Mouse (Mus musculus): ENCODE measurements around the gene Rab2b. TPM values are rescaled to one million over a fixed set of nuclear protein-coding genes. Genes with fewer than 3 reads are reported as not detected.

Gene Rab2b
- polyA plus RNA-seq, 1 experiment from 2014 or later = 33.7 TPM

DNA sequence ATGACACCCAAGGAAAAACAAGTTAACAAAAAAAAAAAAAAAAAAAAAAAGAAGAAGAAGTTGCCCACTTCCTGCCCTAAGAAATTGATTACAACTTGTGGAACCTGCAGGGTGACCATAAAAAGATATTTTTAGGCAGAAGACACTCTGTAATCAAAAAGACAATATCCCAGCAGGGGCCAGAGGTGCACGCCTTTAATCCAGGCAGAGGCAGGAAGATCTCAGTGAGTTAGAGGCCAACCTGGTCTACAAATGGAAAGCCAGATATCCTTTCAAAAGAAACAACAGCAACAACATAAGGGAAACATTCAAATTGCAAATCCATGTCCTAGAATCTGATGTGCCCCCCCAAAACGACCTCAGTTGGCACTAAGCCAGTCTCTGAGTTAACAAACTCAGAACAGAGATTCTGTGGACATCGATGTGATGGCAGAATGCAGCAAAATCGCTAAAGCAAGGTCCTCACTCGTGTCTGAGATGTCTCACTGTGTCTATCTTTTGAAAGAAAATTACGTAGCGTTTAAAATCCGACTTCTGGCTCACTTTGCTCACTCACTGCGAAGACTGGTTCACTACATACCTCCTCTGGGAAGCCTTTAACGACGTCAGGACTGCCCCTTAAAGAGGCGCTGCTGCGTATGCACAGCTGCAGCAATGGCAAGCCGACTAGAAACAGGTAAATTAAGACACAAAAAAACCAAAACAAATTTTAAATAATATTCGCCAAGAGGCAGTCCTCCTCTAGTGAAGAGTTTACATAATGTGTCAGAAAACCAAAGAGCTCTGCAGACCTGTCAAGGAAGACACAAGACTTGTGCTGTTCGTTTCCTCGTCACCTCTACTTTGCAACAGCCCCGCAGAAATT, 22.8 kb downstream of the Rab2b start:
- H3K9me3 ChIP-seq (replicated peaks) = no peaks in the 10 kb centered on the region
- no peak for ATAC-seq
- peak overlapping the region; percentile 95 for H3K27ac ChIP-seq
- H3K4me2 ChIP-seq = peak overlapping the region; percentile 74
- 0 out of 2 replicates have a peak, but pooled peaks cover 3% of the 10 kb centered on the region for H3K36me3 ChIP-seq (ENCODE audit: poor library complexity, severe bottlenecking)
- H3K27me3 ChIP-seq = no peaks in the 10 kb centered on the region
- H3K9ac ChIP-seq = peak overlapping the region; percentile 93
- whole genome bisulfite sequencing = 7% methylated on average over 18 of the region's 18 CpGs
- peaks cover 21% of the 10 kb centered on the region for H3K4me1 ChIP-seq
- peak overlapping the region; percentile 93 for H3K4me3 ChIP-seq

GRCm38 (mm10) chr14:52246129-52246528, 33.2 kb downstream of the Rab2b start:
- ATAC-seq = no peak
- WGBS = 83% methylated on average over 4 of the region's 4 CpGs
- H3K27ac ChIP-seq = no peak overlapping the region
- H3K4me3 ChIP-seq = no peak overlapping the region
- no peaks in the 10 kb centered on the region for H3K27me3 ChIP-seq
- no peak overlapping the region for H3K9ac ChIP-seq
- peaks cover 6% of the 10 kb centered on the region; the same call in 1 of the 2 replicates for H3K36me3 ChIP-seq (ENCODE audit: poor library complexity, severe bottlenecking)
- H3K4me2 ChIP-seq = no peak overlapping the region
- H3K9me3 ChIP-seq (replicated peaks) = no peaks in the 10 kb centered on the region
- H3K4me1 ChIP-seq = peaks cover 16% of the 10 kb centered on the region

DNA sequence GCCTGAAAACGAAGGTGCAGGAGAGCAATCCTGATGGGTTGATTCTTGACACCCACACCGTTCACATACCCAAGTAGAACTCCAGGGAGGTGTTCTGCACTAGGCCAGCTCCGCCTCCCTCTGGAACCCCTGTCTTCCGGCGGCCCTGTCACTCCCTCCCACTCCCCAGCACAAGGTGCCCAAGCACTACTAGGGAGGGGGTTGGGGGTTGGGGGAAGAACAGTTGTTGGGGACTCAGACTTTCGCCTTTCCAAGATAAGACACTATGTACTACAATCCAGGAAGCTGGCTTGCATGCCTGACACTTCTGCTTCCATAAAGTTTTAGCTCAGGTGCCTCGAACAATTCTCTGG, 34.7 kb downstream of the Rab2b start:
- H3K9ac ChIP-seq = peak overlapping the region; percentile 89
- no peaks in the 10 kb centered on the region for H3K9me3 ChIP-seq (replicated peaks)
- no peak; the same call in 1 of the 2 replicates for ATAC-seq
- H3K27me3 ChIP-seq = no peaks in the 10 kb centered on the region
- H3K4me3 ChIP-seq = peak overlapping the region; percentile 85
- H3K27ac ChIP-seq = 0 out of 2 replicates have a peak overlapping the region, but pooled peaks have one; percentile 25
- peaks cover 1% of the 10 kb centered on the region; the same call in 1 of the 2 replicates for H3K36me3 ChIP-seq (ENCODE audit: poor library complexity, severe bottlenecking)
- WGBS = 12% methylated on average over 7 of the region's 7 CpGs
- peaks cover 16% of the 10 kb centered on the region for H3K4me1 ChIP-seq
- H3K4me2 ChIP-seq = peak overlapping the region; percentile 89

GRCm38 (mm10) chr14:52244041-52244689, 35.2 kb downstream of the Rab2b start:
- Histone ChIP-seq H3K9ac (peak overlapping the region; percentile 89), H3K27ac (0 out of 2 replicates have a peak overlapping the region, but pooled peaks have one; percentile 25), H3K9me3 (replicated peaks) (no peaks in the 10 kb centered on the region), H3K4me3 (peak overlapping the region; percentile 85), H3K4me2 (peak overlapping the region; percentile 89), H3K27me3 (no peaks in the 10 kb centered on the region), H3K36me3 (ENCODE audit: poor library complexity, severe bottlenecking) (no peaks in the 10 kb centered on the region), H3K4me1 (peaks cover 16% of the 10 kb centered on the region)
- ATAC-seq = peak; percentile 100
- WGBS = under 1% methylated on average over 32 of the region's 32 CpGs

DNA sequence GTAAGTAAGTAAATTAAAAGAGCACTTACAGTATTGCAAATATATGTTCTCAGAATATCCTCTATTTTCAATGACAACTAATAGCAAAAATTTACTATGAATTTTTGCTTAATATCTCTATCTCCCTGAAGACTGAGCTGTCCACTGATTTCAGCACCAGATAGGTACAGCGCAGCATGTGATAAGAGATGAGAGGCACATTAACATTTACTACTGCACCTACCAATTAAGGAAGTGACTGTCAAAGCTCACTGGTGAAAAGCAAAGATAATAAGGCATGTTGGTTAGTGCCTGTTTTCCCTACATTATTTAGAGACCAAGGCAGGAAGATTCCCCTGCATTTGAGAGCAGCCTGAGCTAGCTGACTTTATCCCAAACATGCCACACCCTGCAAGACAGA, 43.1 kb downstream of the Rab2b start:
- H3K9ac ChIP-seq = no peak overlapping the region
- H3K27me3 ChIP-seq = no peaks in the 10 kb centered on the region
- no peaks in the 10 kb centered on the region for H3K9me3 ChIP-seq (replicated peaks)
- H3K36me3 ChIP-seq (ENCODE audit: poor library complexity, severe bottlenecking) = peaks cover 59% of the 10 kb centered on the region
- ATAC-seq = no peak
- WGBS = 100% methylated on average over 1 of the region's 1 CpGs
- H3K4me3 ChIP-seq = no peak overlapping the region
- no peak overlapping the region for H3K4me2 ChIP-seq
- no peak overlapping the region for H3K27ac ChIP-seq
- no peaks in the 10 kb centered on the region for H3K4me1 ChIP-seq

DNA sequence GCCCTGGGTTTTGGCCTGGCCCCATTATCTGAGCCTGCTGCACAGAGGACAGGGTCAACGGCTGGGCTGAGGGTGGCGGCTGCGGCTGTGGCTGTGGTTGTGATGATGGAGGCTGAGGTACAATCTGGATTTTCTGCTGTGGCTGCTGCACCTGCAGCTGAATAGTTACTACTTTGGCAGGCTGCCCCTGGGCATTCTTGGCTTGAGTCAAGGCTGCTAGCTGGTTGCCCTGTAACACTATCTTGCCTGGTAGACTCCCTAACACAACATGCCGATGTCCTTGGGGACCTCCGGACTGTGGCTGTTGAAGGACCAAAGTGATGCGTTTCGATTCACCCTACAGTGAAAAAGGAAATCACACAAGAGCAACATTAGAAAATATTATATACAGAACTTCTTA, 44.2 kb downstream of the Rab2b start:
- H3K4me1 ChIP-seq = no peaks in the 10 kb centered on the region
- H3K27me3 ChIP-seq = no peaks in the 10 kb centered on the region
- WGBS = 96% methylated on average over 7 of the region's 7 CpGs
- no peak overlapping the region for H3K27ac ChIP-seq
- no peak for ATAC-seq
- H3K4me3 ChIP-seq = no peak overlapping the region
- no peak overlapping the region for H3K4me2 ChIP-seq
- H3K36me3 ChIP-seq (ENCODE audit: poor library complexity, severe bottlenecking) = peaks cover 69% of the 10 kb centered on the region
- no peak overlapping the region for H3K9ac ChIP-seq
- no peaks in the 10 kb centered on the region for H3K9me3 ChIP-seq (replicated peaks)

DNA sequence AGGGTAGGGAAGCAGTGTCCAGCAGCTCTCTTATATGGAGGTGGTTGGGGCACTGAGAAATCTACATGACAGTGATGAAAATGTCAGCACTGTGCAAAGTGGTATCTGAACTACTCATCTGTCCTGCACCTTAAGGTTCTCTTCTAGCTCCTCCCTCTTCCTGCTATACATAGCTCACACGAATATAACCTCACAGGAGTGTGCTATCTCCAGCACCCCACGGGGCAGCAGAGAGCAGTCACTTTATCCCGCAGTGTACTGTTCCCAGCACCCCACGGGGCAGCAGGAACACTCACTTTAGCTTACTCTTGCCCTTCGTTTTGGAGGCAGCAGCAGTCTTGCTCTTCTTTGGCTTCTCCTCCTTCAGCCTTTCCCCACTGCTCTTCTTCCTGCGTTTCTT, 47.1 kb downstream of the Rab2b start:
- no peak overlapping the region for H3K4me3 ChIP-seq
- no peak overlapping the region for H3K9ac ChIP-seq
- H3K27ac ChIP-seq = no peak overlapping the region
- no peaks in the 10 kb centered on the region for H3K4me1 ChIP-seq
- no peak for ATAC-seq
- no peak overlapping the region for H3K4me2 ChIP-seq
- H3K9me3 ChIP-seq (replicated peaks) = no peaks in the 10 kb centered on the region
- H3K27me3 ChIP-seq = no peaks in the 10 kb centered on the region
- peaks cover 90% of the 10 kb centered on the region for H3K36me3 ChIP-seq (ENCODE audit: poor library complexity, severe bottlenecking)
- 89% methylated on average over 6 of the region's 6 CpGs for WGBS

DNA sequence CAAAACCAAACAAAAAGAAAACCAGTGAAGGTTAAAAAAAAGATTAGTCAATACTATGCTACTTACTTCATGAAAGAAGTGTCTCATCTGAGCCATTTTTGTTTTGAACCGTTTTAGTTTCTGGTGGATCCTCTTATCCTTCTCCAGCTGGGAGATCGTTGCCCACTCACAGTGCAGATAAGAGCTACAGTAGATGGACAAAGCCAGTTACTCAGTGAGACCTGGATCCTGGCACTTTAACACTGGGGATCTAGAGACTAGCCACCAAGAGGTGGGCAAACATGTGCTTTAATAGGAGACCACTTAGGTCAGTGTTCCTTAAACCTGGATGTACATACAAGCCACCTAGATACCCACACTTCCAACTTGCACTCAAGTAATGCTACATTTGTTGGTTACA, 53.4 kb downstream of the Rab2b start:
- H3K36me3 ChIP-seq (ENCODE audit: poor library complexity, severe bottlenecking) = peaks cover 92% of the 10 kb centered on the region
- H3K27ac ChIP-seq = no peak overlapping the region
- ATAC-seq = no peak
- no peaks in the 10 kb centered on the region for H3K9me3 ChIP-seq (replicated peaks)
- WGBS = 96% methylated on average over 2 of the region's 2 CpGs
- H3K4me2 ChIP-seq = no peak overlapping the region
- no peak overlapping the region for H3K9ac ChIP-seq
- H3K4me3 ChIP-seq = no peak overlapping the region
- H3K27me3 ChIP-seq = no peaks in the 10 kb centered on the region
- no peaks in the 10 kb centered on the region for H3K4me1 ChIP-seq

GRCm38 (mm10) chr14:52217261-52217660, 62.1 kb downstream of the Rab2b start:
- H3K9ac ChIP-seq = no peak overlapping the region
- H3K36me3 ChIP-seq (ENCODE audit: poor library complexity, severe bottlenecking) = peaks cover 96% of the 10 kb centered on the region
- no peaks in the 10 kb centered on the region for H3K4me1 ChIP-seq
- no peak overlapping the region for H3K27ac ChIP-seq
- no peaks in the 10 kb centered on the region for H3K27me3 ChIP-seq
- 92% methylated on average over 5 of the region's 5 CpGs for WGBS
- H3K4me2 ChIP-seq = no peak overlapping the region
- no peak for ATAC-seq
- no peaks in the 10 kb centered on the region for H3K9me3 ChIP-seq (replicated peaks)
- H3K4me3 ChIP-seq = no peak overlapping the region

Other genes with a start within 250 kb of the Rab2b start
- not detected in 2 replicates for gene Olfr221, start 237.1 kb downstream of the Rab2b start, polyA plus RNA-seq (2015; fragmentation: Nextera tagmentation; extraction: Ambion mirVana)
- gene Hnrnpc, start 175.5 kb downstream of the Rab2b start, polyA plus RNA-seq (2015; fragmentation: Nextera tagmentation; extraction: Ambion mirVana) = 830 and 894 TPM in 2 replicates
- gene Rpgrip1, start 168.8 kb downstream of the Rab2b start, polyA plus RNA-seq (2015; fragmentation: Nextera tagmentation; extraction: Ambion mirVana) = 82.5 and 91.0 TPM in 2 replicates
- gene Supt16, start 82.1 kb downstream of the Rab2b start, polyA plus RNA-seq (2015; fragmentation: Nextera tagmentation; extraction: Ambion mirVana) = 83.8 and 86.1 TPM in 2 replicates
- 44.5 and 48.6 TPM in 2 replicates for gene Chd8, start 21.8 kb downstream of the Rab2b start, polyA plus RNA-seq (2015; fragmentation: Nextera tagmentation; extraction: Ambion mirVana)
- gene Tox4, start 399 bp downstream of the Rab2b start, polyA plus RNA-seq (2015; fragmentation: Nextera tagmentation; extraction: Ambion mirVana) = 53.2 and 58.2 TPM in 2 replicates
- gene Mettl3, start 25.6 kb upstream of the Rab2b start, polyA plus RNA-seq (2015; fragmentation: Nextera tagmentation; extraction: Ambion mirVana) = 55.3 and 55.6 TPM in 2 replicates
- gene Sall2, start 49.2 kb upstream of the Rab2b start, polyA plus RNA-seq (2015; fragmentation: Nextera tagmentation; extraction: Ambion mirVana) = 38.2 and 47.4 TPM in 2 replicates
- not detected in 2 replicates for gene Olfr1513, start 76.9 kb upstream of the Rab2b start, polyA plus RNA-seq (2015; fragmentation: Nextera tagmentation; extraction: Ambion mirVana)
- gene Olfr1512, start 99.6 kb upstream of the Rab2b start, polyA plus RNA-seq (2015; fragmentation: Nextera tagmentation; extraction: Ambion mirVana) = not detected in 2 replicates
- gene Olfr1511, start 117.8 kb upstream of the Rab2b start, polyA plus RNA-seq (2015; fragmentation: Nextera tagmentation; extraction: Ambion mirVana) = not detected in 2 replicates
- not detected in 2 replicates for gene Olfr1510, start 134.8 kb upstream of the Rab2b start, polyA plus RNA-seq (2015; fragmentation: Nextera tagmentation; extraction: Ambion mirVana)
- not detected in 2 replicates for gene Olfr1509, start 163.4 kb upstream of the Rab2b start, polyA plus RNA-seq (2015; fragmentation: Nextera tagmentation; extraction: Ambion mirVana)
- not detected in 2 replicates for gene Olfr1508, start 187.9 kb upstream of the Rab2b start, polyA plus RNA-seq (2015; fragmentation: Nextera tagmentation; extraction: Ambion mirVana)
- gene Olfr1507, start 216.2 kb upstream of the Rab2b start, polyA plus RNA-seq (2015; fragmentation: Nextera tagmentation; extraction: Ambion mirVana) = not detected in 2 replicates